Mouse (Mus musculus): ENCODE data around the gene Ldah. TPM values are rescaled to one million over a fixed set of nuclear protein-coding genes. Genes with fewer than 3 reads are reported as not detected.

Ldah gene
- 43.1 TPM for polyA plus RNA-seq (2017; shearing (Covaris generic))

GRCm38 (mm10) chr12:8207978-8208403 lies at the start of gene Ldah:
TSS of gene Ldah (plus strand) at chr12:8208107.

GRCm38 (mm10) chr12:8301841-8302431 lies 94.0 kb downstream of the Ldah start, which contains the start of gene Gdf7:
TSS of gene Gdf7 (minus strand) at chr12:8301954.

GRCm38 (mm10) chr12:8313270-8313771 lies 105.4 kb downstream of the Ldah start, which contains the start of gene Hs1bp3:
TSS of gene Hs1bp3 (plus strand) at chr12:8313432.

Other genes with a start within 250 kb of the Ldah start
- gene Apob, start 230.5 kb upstream of the Ldah start, polyA plus RNA-seq (2017; shearing (Covaris generic)) = 0.09 TPM
- gene Gdf7, start 93.8 kb downstream of the Ldah start, polyA plus RNA-seq (2017; shearing (Covaris generic)) = not detected
- gene Hs1bp3, start 105.3 kb downstream of the Ldah start, polyA plus RNA-seq (2017; shearing (Covaris generic)) = 5.6 TPM